Mouse (Mus musculus): Measurements from ENCODE around the gene Serinc5. TPM values are rescaled to one million over a fixed set of nuclear protein-coding genes. Genes with fewer than 3 reads are reported as not detected.

Serinc5 gene
- 31.0 to 50.6 TPM (median 45.5 TPM) in 4 replicates for total RNA-seq (2023; ENCODE audit: inconsistent age)

GRCm38 (mm10) chr13:92610311-92611221 is at the start of gene Serinc5:
Gene Serinc5, plus strand, starts transcription at chr13:92611091.

GRCm38 (mm10) chr13:92576072-92576471 is 34.8 kb upstream of the Serinc5 start, which contains the start of gene Spz1:
Gene Spz1, minus strand, starts transcription at chr13:92576172.

Other genes starting within 250 kb of the Serinc5 start
- not detected in 4 replicates for gene Ankrd34b, start 185.2 kb upstream of the Serinc5 start, total RNA-seq (2023; ENCODE audit: inconsistent age)
- gene Fam151b, start 127.1 kb upstream of the Serinc5 start, total RNA-seq (2023; ENCODE audit: inconsistent age): 2.1 to 2.8 TPM (median 2.3 TPM) in 4 replicates
- gene Zfyve16, start 80.2 kb upstream of the Serinc5 start, total RNA-seq (2023; ENCODE audit: inconsistent age): 20.7 to 28.0 TPM (median 23.7 TPM) in 4 replicates
- not detected in 4 replicates for gene Spz1, start 34.9 kb upstream of the Serinc5 start, total RNA-seq (2023; ENCODE audit: inconsistent age)
- not detected in 4 replicates for gene Thbs4, start 183.7 kb downstream of the Serinc5 start, total RNA-seq (2023; ENCODE audit: inconsistent age)
- gene Mtx3, start 233.7 kb downstream of the Serinc5 start, total RNA-seq (2023; ENCODE audit: inconsistent age): 15.1 to 17.9 TPM (median 16.3 TPM) in 4 replicates

Data from B cell, adult (primary cell).